Mouse (Mus musculus): Measurements from ENCODE around the gene Sh3kbp1. TPM values are rescaled to one million over a fixed set of nuclear protein-coding genes. Genes with fewer than 3 reads are reported as not detected.
A peak's percentile ranks its signal among the peaks of the same experiment; 100 is the strongest.

The Sh3kbp1 gene
- total RNA-seq, 2 experiments from 2014 or later: 143 to 157 TPM

- intact Hi-C loops (cut with DNase I): no loop called here
- DNase-seq: no peak
Measured at GRCm38 (mm10) chrX:159733948-159734347, 106.9 kb downstream of the Sh3kbp1 start.

DNA sequence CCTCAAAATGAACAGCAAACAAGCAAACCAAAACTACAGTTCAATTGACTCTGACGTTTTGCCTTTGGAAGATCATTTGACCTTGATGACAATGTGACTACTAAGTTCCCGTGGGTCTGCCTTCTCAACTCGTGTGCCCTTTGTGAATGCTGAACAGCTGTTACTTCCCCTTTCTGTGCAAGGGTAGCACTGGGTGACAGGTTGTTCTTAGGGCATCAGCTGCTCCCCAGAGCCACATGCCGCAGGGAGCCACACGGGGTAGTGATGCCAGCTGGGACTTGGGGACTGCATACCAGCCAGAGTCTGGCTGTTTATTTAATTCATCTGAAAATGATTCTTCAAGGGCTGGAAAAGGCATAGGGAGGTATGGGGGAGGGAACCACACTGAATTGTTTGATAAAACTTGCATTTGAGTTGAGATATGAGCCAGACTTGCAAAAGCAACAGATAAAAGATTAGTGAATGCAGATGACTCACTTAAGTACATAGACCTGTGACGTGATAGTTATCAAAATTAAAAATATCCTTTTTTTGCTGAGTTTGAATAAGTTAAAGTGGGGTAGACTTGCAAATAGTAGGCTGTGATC lies 108.5 kb downstream of the Sh3kbp1 start:
- DNase-seq: no peak
- intact Hi-C loops (cut with DNase I): no loop called here

- intact Hi-C loops (cut with DNase I): no loop called here
- DNase-seq: no peak
Measured at GRCm38 (mm10) chrX:159737344-159737743, 110.3 kb downstream of the Sh3kbp1 start.

DNA sequence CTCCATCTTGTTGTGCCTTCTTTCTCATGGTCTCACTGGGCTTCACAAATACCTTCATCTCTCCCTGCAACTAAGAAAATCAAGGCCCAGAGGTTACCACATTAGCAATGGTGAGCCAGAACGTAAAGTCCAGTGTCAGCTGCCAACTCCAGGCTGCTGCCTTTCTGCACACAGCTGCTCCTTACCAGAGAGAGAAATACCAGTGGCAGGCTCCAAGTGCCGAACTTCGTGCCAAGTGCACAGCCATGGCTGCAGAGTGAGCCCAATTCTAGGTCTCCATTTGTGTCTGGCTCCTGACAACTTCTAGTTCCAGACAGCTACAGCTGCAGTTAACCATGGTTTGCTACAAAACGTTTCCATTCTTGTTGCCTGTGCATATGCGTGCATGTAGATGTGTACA lies 117.0 kb downstream of the Sh3kbp1 start:
- DNase-seq: peak; percentile 22 to 49
- intact Hi-C loops (cut with DNase I): no loop called here

- intact Hi-C loops (cut with DNase I): no loop called here
- DNase-seq: no peak
Measured at GRCm38 (mm10) chrX:159744620-159745019, 117.5 kb downstream of the Sh3kbp1 start.

DNA sequence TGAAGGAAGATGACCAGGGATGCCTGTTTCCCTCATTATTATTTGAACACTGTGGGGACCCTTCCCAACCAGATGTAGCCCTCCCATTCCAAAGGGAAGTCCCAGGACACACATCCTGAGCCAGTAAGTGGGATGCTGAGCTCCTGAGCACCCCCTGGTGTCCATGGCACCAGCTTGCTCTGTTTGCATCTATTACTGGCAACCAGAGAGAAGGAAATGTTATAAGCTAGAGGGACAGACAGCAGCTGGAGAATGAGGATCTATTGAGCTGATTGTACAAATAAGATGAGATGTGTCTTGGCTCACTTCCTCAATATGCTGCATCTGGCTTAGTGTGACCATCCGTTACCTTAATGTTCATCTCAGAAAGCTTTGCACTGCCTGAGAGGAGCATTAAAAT lies 124.8 kb downstream of the Sh3kbp1 start:
- intact Hi-C loops (cut with DNase I): loop anchor here (2.0 to 5.0 kb wide), 2 partner anchors 125 to 210 kb away; partner anchors contain the start of gene Sh3kbp1
- peak; percentile 54 to 57 for DNase-seq

DNA sequence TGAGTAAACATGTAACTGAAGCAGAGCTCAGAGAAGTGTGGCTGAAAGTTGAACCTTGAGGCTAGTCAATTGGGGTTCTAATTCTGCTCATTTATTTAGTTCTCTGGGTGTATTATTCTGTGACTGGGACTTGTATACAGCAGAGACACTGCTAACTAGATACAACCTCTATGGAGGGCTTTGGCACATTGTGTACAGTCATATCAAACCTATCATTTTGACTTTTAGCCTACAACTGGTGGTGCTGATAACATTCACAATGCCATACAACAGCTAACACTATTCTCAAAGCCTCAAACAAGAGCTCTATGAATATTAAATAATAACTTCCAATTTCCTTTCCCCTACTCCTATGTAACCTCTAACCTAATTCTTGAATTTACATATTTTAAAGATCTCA lies 129.2 kb downstream of the Sh3kbp1 start:
- DNase-seq: no peak
- intact Hi-C loops (cut with DNase I): no loop called here

GRCm38 (mm10) chrX:159756901-159757821 lies 130.1 kb downstream of the Sh3kbp1 start:
- DNase-seq: no peak
- intact Hi-C loops (cut with DNase I): no loop called here

DNA sequence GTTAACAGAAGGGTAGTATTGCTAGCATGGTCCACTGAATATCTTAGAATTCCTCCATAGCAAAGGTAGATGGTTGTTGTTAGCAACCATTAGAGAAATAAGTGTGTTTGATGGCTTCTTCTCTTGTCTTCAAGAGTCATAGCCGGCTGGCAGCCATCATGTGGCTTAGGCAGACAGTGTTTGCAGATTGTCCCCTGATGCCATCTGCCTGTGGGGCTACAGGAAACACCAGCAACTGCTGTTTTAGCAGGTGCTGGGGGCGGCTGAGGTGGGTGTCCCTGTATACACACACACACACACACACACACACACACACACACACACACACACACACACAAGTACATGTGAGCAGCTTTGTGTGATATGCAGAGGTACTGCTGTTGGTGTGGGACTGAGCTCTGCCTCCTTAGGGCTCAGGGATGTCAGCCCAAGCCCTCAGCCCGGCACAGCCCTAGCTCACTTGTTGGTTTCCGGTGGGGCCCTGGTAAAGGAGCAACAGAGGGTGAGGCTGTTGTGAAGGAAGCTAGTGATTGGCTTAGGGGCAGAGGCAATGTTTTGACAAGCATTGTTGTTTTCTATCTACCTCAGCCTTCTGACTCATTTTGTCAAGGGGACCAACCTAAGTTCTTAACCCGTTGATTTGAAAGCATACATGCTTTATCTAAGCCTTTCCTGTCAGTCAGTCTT lies 130.9 kb downstream of the Sh3kbp1 start:
- no peak for DNase-seq
- intact Hi-C loops (cut with DNase I): no loop called here

GRCm38 (mm10) chrX:159763801-159764200 lies 136.7 kb downstream of the Sh3kbp1 start:
- no peak for DNase-seq
- intact Hi-C loops (cut with DNase I): no loop called here

GRCm38 (mm10) chrX:159765850-159766249 lies 138.8 kb downstream of the Sh3kbp1 start:
- DNase-seq: no peak
- intact Hi-C loops (cut with DNase I): no loop called here

DNA sequence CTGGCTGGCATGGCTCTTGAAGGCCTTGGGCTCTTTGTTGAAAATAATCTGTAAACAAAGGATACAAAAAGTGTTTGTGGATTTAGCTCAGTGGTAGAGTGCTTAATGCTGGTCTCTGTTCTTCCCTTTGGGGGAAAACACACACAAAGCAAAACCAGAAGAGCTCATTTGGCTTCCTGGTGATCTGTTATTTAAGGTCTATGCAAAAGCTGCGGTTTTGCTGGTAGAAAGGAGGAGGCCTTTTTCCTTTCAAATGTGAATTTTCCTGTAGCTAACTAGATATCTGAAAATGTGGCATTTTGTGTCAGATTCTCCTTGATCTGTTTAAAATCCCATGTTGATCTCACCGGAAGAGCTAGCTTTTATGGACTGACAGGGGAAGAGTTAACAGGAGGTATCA lies 141.9 kb downstream of the Sh3kbp1 start:
- intact Hi-C loops (cut with DNase I): no loop called here
- DNase-seq: no peak

DNA sequence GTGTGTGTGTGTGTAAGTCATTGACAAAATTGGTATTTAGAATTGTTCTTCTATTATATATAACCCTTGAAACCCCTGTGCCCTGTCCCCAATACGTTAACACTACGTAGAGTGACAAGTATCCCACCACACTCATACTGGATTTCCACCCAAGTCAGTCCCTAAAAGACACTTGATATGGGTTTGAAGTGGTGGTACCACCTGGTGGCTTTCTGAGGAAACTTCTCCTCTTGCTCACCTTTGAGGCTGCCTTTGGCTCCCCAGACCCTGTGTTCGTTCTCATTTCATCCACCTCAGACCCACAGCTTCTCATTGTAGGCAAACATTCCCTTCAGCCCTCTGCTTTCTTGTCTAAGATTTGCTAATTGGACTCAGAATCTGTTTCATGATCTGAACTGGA lies 142.7 kb downstream of the Sh3kbp1 start:
- DNase-seq: no peak
- intact Hi-C loops (cut with DNase I): no loop called here

DNA sequence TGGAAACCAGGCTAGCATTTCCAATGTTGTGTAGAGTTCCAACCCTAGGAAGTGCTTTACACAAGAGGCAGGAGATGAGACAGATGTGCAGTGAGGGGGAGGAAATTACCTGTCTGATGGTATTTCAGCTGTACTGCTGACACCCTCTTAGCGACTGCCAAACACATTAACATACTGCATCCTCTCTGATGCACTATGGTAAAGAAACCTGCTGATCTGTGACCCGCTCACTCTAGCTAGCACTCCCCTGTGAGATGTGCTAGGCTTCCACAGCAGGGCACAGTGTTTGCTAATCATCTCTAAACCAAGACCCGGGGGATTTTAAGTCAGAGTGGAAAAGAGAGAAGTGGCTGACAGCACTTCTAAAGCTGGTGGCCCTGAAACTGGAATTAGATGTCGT lies 145.1 kb downstream of the Sh3kbp1 start:
- intact Hi-C loops (cut with DNase I): no loop called here

GRCm38 (mm10) chrX:159775042-159775441 lies 148.0 kb downstream of the Sh3kbp1 start:
- intact Hi-C loops (cut with DNase I): no loop called here
- DNase-seq: no peak

More for the DNA sequence above, 145.1 kb downstream of the Sh3kbp1 start:
- no peak for DNase-seq

DNA sequence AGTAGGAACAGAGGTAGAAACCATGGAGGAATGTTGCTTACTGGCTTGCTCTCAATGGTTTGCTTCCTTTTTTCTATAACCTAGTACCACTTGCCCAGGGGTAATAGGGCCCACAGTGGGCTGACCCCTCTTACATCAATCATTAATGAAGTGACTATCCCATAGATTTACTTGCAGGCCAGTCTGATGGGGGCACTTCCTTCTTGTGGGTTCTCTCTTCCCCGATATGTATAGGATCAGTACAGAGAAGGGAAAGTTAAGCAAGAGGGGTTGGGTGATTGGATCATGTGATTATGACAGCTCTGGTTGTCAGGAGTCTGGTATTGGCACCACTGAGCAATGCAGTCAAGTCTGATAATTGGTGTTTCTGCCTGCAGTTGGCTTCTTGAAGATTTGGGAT lies 151.7 kb downstream of the Sh3kbp1 start:
- intact Hi-C loops (cut with DNase I): no loop called here
- no peak for DNase-seq

DNA sequence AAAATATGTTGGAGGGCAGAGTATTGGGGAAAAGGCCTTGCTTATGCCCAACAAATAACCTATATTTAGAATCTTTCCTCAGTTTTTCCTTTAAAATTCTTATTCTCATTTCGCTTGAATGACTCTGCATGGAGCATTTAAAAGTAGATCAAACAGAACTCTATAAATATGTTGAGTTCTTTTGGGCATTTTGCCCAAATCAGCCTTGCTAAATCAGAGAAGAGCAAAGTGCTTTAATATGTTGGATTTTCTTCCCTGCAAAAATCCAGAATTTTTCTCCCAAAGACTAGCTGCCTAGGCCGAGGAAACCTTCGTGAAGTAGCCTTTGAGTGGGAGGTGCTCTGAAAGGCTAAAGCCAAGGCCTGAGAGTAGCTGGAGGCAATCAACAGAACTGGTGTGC lies 163.4 kb downstream of the Sh3kbp1 start:
- intact Hi-C loops (cut with DNase I): no loop called here

DNA sequence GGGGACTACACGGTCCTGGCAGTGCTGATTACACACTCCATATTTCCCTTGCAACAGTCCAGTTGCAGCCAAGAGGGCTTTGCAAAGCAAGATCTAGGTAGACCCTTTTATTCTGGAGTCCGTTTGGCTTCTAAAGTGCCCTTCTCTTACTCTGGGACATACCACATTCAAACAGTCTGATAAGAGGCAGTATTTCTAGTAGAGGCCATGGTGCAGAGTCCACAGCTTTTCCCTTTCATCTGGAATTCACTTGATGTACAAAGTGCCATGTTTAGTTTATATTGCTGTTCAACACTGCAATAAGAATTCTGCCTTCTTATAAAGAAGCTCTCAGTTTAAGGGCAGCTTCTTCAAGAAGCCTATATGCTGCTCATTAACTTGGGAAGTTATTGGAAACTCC lies 168.5 kb downstream of the Sh3kbp1 start:
- intact Hi-C loops (cut with DNase I): no loop called here
- DNase-seq: no peak

More for the DNA sequence above, 163.4 kb downstream of the Sh3kbp1 start:
- no peak for DNase-seq

DNA sequence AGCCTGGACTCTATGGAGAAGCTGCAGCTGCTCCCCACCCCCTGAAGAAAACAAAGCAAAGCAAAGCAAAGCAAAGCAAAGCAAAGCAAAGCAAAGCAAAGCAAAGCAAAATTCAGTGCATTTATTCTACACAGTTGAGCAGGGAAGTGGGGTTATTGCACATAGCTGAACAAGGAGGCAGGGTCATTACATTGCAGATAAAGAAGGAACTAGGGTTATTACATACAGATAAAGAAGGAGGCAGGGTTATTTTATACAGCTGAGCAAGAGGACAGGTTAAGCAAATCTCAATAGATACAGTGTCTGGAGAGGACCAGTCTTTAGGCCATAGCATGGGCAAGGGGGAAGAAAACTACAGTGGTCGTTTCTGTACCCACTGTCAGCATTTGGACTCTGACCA lies 177.3 kb downstream of the Sh3kbp1 start:
- no peak for DNase-seq
- intact Hi-C loops (cut with DNase I): no loop called here

DNA sequence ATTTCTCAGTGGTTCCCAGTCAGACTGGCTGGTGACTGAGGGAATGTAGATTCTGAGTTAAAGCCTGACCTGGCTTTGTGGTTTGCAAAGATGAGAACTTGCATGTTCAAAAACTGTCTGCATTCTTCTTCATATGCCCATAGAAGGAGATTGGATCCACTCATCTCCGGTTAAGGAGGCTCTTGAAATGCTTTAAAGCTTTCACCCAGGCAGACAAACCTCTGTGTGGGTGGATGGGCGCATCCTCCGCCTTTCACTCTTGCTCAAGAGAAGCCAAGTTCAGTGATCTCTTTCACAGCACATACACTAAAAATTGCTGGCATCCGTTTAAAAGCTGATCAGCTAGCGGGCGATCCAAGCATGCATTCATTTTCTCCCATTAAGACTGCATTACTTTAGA lies 182.4 kb downstream of the Sh3kbp1 start:
- intact Hi-C loops (cut with DNase I): no loop called here
- no peak for DNase-seq

GRCm38 (mm10) chrX:159810469-159810868 lies 183.4 kb downstream of the Sh3kbp1 start:
- no peak for DNase-seq
- intact Hi-C loops (cut with DNase I): no loop called here

All from heart, postnatal 14 days (tissue).